Mouse (Mus musculus) lung, postnatal 0 days (tissue): Measurements from ENCODE around the gene Pigx. TPM values are rescaled to one million over a fixed set of nuclear protein-coding genes. Genes with fewer than 3 reads are reported as not detected.

ENCODE experiments used
- ATAC-seq: fragments of 200-750 bp; cut with Nextera tagmentation; 2 replicates; pipeline ENCODE4 v1.8.0; 2017; ENCODE audit warnings: moderate library complexity
- DNase-seq: peaks from one replicate; pipeline ENCODE4 v3.0.0-alpha.2; 2016; ENCODE audit warnings: low spot score
- H3K27ac ChIP-seq: fragments of 300-500 bp; sonication (generic); 2 replicates; pipeline ENCODE4 v1.5.1; 2014; ENCODE audit warnings: antibody characterized with exemption, mild to moderate bottlenecking, low read length, mixed read lengths
- H3K27me3 ChIP-seq: fragments of 300-500 bp; sonication (generic); replicated peaks from 2 replicates; pipeline ENCODE4 v1.6.1; 2014; ENCODE audit warnings: low read length, mixed read lengths; ENCODE audit not compliant: insufficient read depth
- H3K36me3 ChIP-seq: fragments of 300-500 bp; sonication (generic); 2 replicates; pipeline ENCODE4 v1.6.1; 2014; ENCODE audit warnings: low read length, mixed read lengths; ENCODE audit not compliant: insufficient read depth
- H3K4me1 ChIP-seq: fragments of 300-500 bp; sonication (generic); 2 replicates; pipeline ENCODE4 v1.6.1; 2014; ENCODE audit warnings: antibody characterized with exemption, low read depth, low read length, mixed read lengths; ENCODE audit not compliant: insufficient read depth
- H3K4me2 ChIP-seq: fragments of 300-500 bp; sonication (generic); replicated peaks from 2 replicates; pipeline ENCODE4 v1.6.1; 2014; ENCODE audit warnings: low read depth, mild to moderate bottlenecking, low read length, moderate library complexity, mixed read lengths
- H3K4me3 ChIP-seq: fragments of 300-500 bp; sonication (generic); 2 replicates; pipeline ENCODE4 v1.5.1; 2014; ENCODE audit warnings: low read depth, low read length
- H3K9ac ChIP-seq: fragments of 300-500 bp; sonication (generic); replicated peaks from 2 replicates; pipeline ENCODE4 v1.6.1; 2014; ENCODE audit warnings: low read depth, mild to moderate bottlenecking
- H3K9me3 ChIP-seq: fragments of 300-500 bp; sonication (generic); 2 replicates; pipeline ENCODE4 v1.6.1; 2016; ENCODE audit warnings: low read length, mixed read lengths
- CTCF ChIP-seq: IDR thresholded peaks from 2 replicates; pipeline ENCODE4 v1.5.1; 2016; ENCODE audit warnings: antibody characterized with exemption, mild to moderate bottlenecking
- EP300 ChIP-seq: IDR thresholded peaks from 2 replicates; pipeline ENCODE4 v1.6.1; 2016; ENCODE audit warnings: antibody characterized with exemption, mild to moderate bottlenecking, control low read depth
- WGBS: fragments of 180-500 bp; shearing (Covaris S2); extraction: QIAGEN DNeasy Blood & Tissue Kit; methylation state at CpG from one replicate; pipeline ENCODE4 v1.1.7; 2014; 5-methylcytosine and 5-hydroxymethylcytosine counted together
- polyA plus RNA-seq: library from polyadenylated mRNA; unstranded; fragments of >200 nt; fragmentation: Nextera tagmentation; extraction: Ambion mirVana; gene quantifications from 2 replicates; pipeline ENCODE4 v1.2.1, GENCODE M21; 2015

Pigx gene
- 57.7 and 61.4 TPM in 2 replicates for polyA plus RNA-seq

GRCm38 (mm10) chr16:32099638-32100150 is at the start of gene Pigx, which contains the start of gene Cep19:
Gene Pigx (minus strand): TSS chr16:32099740.
Gene Cep19 (plus strand): TSS chr16:32099800.
- peak within 1 kb of the TSS; percentile 77 for H3K9ac ChIP-seq
- peak; percentile 92 for DNase-seq
- H3K27me3 ChIP-seq, result no peaks in the 10 kb centered on the region
- peaks cover 4% of the 10 kb centered on the region; the same call in 1 of the 2 replicates for H3K4me1 ChIP-seq
- H3K4me3 ChIP-seq, result peak within 1 kb of the TSS; percentile 74
- peak within 1 kb of the TSS; percentile 69 for H3K4me2 ChIP-seq
- no peaks in the 10 kb centered on the region for H3K9me3 ChIP-seq
- H3K36me3 ChIP-seq, result peaks cover 7% of the 10 kb centered on the region; the same call in 1 of the 2 replicates
- TF ChIP-seq CTCF, result 0 out of 2 replicates have a peak, but pooled peaks have one; percentile 0
- no peak for TF ChIP-seq EP300
- peak within 1 kb of the TSS; percentile 62 for H3K27ac ChIP-seq
- WGBS, result 0% methylated on average over 33 of the region's 34 CpGs
- ATAC-seq, result peak; percentile 97

- Histone ChIP-seq H3K4me2 (no peak overlapping the region), H3K27me3 (no peaks in the 10 kb centered on the region), H3K4me3 (no peak overlapping the region), H3K4me1 (no peaks in the 10 kb centered on the region), H3K36me3 (peaks cover 19% of the 10 kb centered on the region), H3K27ac (no peak overlapping the region), H3K9me3 (no peaks in the 10 kb centered on the region), H3K9ac (no peak overlapping the region)
- TF ChIP-seq CTCF (0 out of 2 replicates have a peak, but pooled peaks have one; percentile 8), EP300 (no peak)
- DNase-seq, result no peak
- 62% methylated on average over 10 of the region's 13 CpGs for WGBS
- peak; percentile 40 for ATAC-seq
These were observed 48.2 kb upstream of the Pigx start for GRCm38 (mm10) chr16:32147589-32148207.

- H3K4me3 ChIP-seq, result no peak overlapping the region
- peaks cover 19% of the 10 kb centered on the region for H3K36me3 ChIP-seq
- no peak for ATAC-seq
- H3K9me3 ChIP-seq, result no peaks in the 10 kb centered on the region
- 85% methylated on average over 17 of the region's 17 CpGs for WGBS
- H3K4me2 ChIP-seq, result no peak overlapping the region
- H3K4me1 ChIP-seq, result no peaks in the 10 kb centered on the region
- H3K27me3 ChIP-seq, result no peaks in the 10 kb centered on the region
- no peak overlapping the region for H3K9ac ChIP-seq
- no peak for DNase-seq
- no peak for TF ChIP-seq EP300
- TF ChIP-seq CTCF, result no peak
- no peak overlapping the region for H3K27ac ChIP-seq
These were observed 45.1 kb upstream of the Pigx start for GRCm38 (mm10) chr16:32144592-32144991.

- ATAC-seq, result no peak
- no peaks in the 10 kb centered on the region for H3K9me3 ChIP-seq
- no peak overlapping the region for H3K27ac ChIP-seq
- TF ChIP-seq CTCF (no peak), EP300 (no peak)
- H3K4me1 ChIP-seq, result no peaks in the 10 kb centered on the region
- 94% methylated on average over 15 of the region's 15 CpGs for WGBS
- DNase-seq, result no peak
- H3K27me3 ChIP-seq, result no peaks in the 10 kb centered on the region
- H3K9ac ChIP-seq, result no peak overlapping the region
- H3K36me3 ChIP-seq, result peaks cover 19% of the 10 kb centered on the region
- H3K4me3 ChIP-seq, result no peak overlapping the region
- no peak overlapping the region for H3K4me2 ChIP-seq
These were observed 44.2 kb upstream of the Pigx start for GRCm38 (mm10) chr16:32143766-32144165.

- ATAC-seq (no peak), DNase-seq (no peak)
- WGBS, result 69% methylated on average over 1 of the region's 1 CpGs
- Histone ChIP-seq H3K27me3 (no peaks in the 10 kb centered on the region), H3K9me3 (no peaks in the 10 kb centered on the region), H3K4me1 (no peaks in the 10 kb centered on the region), H3K4me2 (no peak overlapping the region), H3K36me3 (peaks cover 12% of the 10 kb centered on the region), H3K27ac (no peak overlapping the region), H3K4me3 (no peak overlapping the region), H3K9ac (no peak overlapping the region)
- TF ChIP-seq EP300 (no peak), CTCF (no peak)
These were observed 39.4 kb upstream of the Pigx start for GRCm38 (mm10) chr16:32138954-32139353.

GRCm38 (mm10) chr16:32135842-32136357 is 36.4 kb upstream of the Pigx start:
- H3K4me1 ChIP-seq, result no peaks in the 10 kb centered on the region
- ATAC-seq (no peak), DNase-seq (no peak)
- H3K36me3 ChIP-seq, result no peaks in the 10 kb centered on the region
- no peaks in the 10 kb centered on the region for H3K27me3 ChIP-seq
- H3K9me3 ChIP-seq, result no peaks in the 10 kb centered on the region
- no peak overlapping the region for H3K9ac ChIP-seq
- H3K4me2 ChIP-seq, result no peak overlapping the region
- H3K27ac ChIP-seq, result no peak overlapping the region
- no peak overlapping the region for H3K4me3 ChIP-seq
- WGBS, result 81% methylated on average over 7 of the region's 7 CpGs
- TF ChIP-seq EP300 (no peak), CTCF (no peak)
